Mouse (Mus musculus): ENCODE results near the gene Gm44973. TPM values are rescaled to one million over a fixed set of nuclear protein-coding genes. Genes with fewer than 3 reads are reported as not detected.
A peak's percentile ranks its signal among the peaks of the same experiment; 100 is the strongest.
"Not testable (repeated sequence)": the region's sequence is repeated elsewhere in the genome, so short reads cannot be mapped to it uniquely, and the experiment has no call there.

The Gm44973 gene
- polyA plus RNA-seq, 1 experiment from 2014 or later: 1.3 TPM

DNA sequence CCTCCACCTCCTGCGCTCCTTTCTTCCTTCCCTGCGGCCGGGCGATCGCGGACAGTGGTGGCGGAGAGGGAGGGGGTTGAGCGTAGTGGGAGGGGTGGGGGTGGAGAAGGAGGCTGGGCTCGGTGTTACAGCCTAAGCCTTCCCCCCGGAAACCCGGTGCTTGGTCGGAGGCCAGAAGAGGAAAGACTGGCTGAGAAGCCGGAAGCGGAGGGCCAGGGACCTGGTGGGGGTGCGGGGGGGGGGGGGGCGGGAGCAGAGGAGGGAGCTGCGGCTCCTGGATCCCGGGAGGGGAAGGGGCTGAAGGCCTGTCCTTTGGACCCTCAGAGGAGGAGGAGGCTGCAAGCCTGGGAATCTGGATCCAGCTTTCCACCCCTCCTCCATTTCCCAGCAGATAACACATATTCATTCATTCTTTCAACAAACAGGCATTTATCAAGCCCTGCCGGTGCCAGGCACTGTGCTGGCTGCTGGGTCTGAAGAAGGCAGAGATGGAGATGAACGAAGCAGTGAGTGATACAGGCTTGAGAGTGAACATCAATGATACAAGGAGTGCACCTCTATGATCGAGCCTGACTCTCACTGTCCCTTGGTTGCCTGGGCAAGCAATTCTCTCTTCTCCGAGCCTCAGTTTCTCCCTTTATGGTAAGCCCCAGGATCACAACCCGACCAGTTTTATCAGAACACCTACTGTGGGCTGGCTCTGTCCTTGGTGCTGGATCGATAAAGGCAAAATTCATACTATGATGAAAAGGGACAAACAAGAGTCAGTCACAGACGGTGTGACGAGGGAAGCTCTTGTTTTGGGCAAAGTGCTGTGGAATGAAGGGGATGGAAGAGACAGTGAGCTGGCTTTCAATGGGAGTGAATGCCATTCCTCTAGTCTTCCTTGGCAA is 19.0 kb upstream of the Gm44973 start, which contains the start of gene Zfp579:
Gene Zfp579, minus strand, starts transcription at position 156 of the 893 bp plus-strand sequence.
- peak; percentile 94 for DNase-seq (ENCODE audit: low spot score)
- Histone ChIP-seq H3K4me1 (peaks cover 35% of the 10 kb centered on the region), H3K27ac (replicated peaks) (peak within 1 kb of the TSS; percentile 87), H3K9me3 (peaks cover 31% of the 10 kb centered on the region), H3K4me3 (peak within 1 kb of the TSS; percentile 77), H3K36me3 (replicated peaks) (peaks cover 34% of the 10 kb centered on the region), H3K27me3 (replicated peaks; ENCODE audit: low read depth, poor library complexity, severe bottlenecking) (peaks cover 36% of the 10 kb centered on the region)
- WGBS: 5% methylated on average over 21 of the region's 26 CpGs

DNA sequence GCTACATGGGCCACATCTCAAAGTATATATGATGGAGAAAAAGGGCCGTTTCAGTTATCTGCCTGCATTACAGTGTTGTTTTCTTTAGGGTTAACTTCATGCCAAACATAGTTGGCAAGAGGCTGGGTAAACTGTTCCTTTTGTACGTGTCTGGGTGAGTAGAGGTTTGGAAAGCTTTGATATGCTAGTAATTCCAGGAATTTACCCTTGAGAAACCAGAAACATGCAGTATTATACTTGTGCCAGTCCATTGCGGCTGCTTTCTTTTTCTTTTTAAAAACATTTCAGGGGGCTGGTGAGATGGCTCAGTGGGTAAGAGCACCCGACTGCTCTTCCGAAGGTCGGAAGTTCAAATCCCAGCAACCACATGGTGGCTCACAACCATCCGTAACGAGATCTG is 18.4 kb upstream of the Gm44973 start:
- peak overlapping the region; percentile 77 for H3K4me3 ChIP-seq
- WGBS: 72% methylated on average over 8 of the region's 8 CpGs
- no peak for DNase-seq (ENCODE audit: low spot score)
- H3K36me3 ChIP-seq (replicated peaks): peaks cover 27% of the 10 kb centered on the region
- H3K27me3 ChIP-seq (replicated peaks; ENCODE audit: low read depth, poor library complexity, severe bottlenecking): peaks cover 36% of the 10 kb centered on the region
- H3K9me3 ChIP-seq: peaks cover 29% of the 10 kb centered on the region
- H3K4me1 ChIP-seq: peaks cover 35% of the 10 kb centered on the region
- no peak overlapping the region; the same call in 1 of the 2 replicates for H3K27ac ChIP-seq (replicated peaks)

DNA sequence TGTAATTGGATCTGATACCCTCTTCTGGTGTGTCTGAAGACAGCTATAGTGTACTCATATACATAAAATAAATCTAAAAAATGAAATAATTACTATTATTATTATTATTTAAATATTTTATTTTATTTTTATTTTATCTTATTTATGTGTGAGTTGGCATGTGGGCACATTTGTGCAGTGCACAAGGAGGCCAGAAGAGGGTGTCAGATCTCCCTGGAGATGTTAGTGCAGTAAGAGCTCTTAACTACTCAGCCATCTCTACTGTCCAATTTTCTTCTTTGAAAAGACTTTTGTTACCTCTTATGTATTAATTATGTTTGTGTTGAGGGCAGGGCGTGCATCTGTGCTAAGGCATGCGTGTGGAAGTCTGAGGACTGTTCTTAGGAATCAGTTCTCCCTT is 15.4 kb upstream of the Gm44973 start:
- no peak for DNase-seq (ENCODE audit: low spot score)
- peaks cover 7% of the 10 kb centered on the region for H3K27me3 ChIP-seq (replicated peaks; ENCODE audit: low read depth, poor library complexity, severe bottlenecking)

DNA sequence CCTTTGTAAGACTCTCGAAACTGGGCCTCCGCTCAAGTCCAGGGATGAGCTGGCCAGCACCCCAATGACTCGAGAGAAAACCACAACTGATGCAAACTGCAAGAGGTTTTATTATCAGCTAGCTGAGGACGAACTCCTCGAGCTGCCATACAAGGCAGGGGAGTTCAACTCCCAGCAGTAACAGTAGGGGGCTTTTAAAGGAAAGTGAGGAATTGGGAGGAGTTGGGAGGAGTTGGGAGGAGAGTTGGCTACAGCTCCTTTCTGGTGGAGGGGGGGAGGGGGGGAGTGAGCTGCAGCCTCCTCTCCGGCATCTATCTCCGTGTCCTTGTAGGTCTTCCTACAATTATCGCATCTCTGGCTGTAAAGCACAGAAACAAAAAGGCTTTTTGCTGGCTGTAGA is 12.4 kb upstream of the Gm44973 start:
- H3K9me3 ChIP-seq; H3K4me1 ChIP-seq; H3K27ac ChIP-seq (replicated peaks); H3K27me3 ChIP-seq (replicated peaks; ENCODE audit: low read depth, poor library complexity, severe bottlenecking); DNase-seq (ENCODE audit: low spot score); H3K4me3 ChIP-seq: not testable (repeated sequence)
- 64% methylated on average over 8 of the region's 8 CpGs for WGBS
- peaks cover 22% of the 10 kb centered on the region for H3K36me3 ChIP-seq (replicated peaks)

More for the DNA sequence above, 15.4 kb upstream of the Gm44973 start:
- Histone ChIP-seq H3K9me3 (peaks cover 5% of the 10 kb centered on the region; the same call in 1 of the 2 replicates), H3K27ac (replicated peaks) (no peak overlapping the region), H3K4me1 (peaks cover 19% of the 10 kb centered on the region), H3K4me3 (no peak overlapping the region), H3K36me3 (replicated peaks) (no peaks in the 10 kb centered on the region)
- WGBS: 66% methylated on average over 2 of the region's 2 CpGs

DNA sequence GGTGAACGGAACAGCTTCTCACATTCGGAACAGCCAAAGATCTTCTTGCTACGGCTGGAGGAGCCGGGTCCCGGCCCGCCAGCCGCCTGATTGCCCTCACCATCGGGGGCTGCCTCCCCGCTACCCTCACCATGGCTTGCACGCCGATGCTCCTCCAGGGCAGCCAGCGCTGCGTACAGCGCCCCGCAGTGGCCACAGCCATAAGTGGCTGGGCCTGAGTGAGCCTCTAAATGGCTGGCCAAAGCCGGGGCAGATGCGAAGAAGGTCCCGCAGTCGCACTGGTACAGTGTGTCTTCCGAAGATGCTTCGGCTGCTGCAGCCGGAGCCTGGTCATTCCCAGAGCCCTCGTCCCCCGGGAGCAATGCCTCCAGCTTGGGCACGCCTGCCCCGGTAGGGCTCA is 7.1 kb upstream of the Gm44973 start:
- WGBS: 93% methylated on average over 26 of the region's 26 CpGs
- Histone ChIP-seq H3K9me3 (peaks cover 12% of the 10 kb centered on the region; the same call in 1 of the 2 replicates), H3K4me1 (peaks cover 3% of the 10 kb centered on the region), H3K4me3 (peak overlapping the region; percentile 26; the same call in 1 of the 2 replicates), H3K27ac (replicated peaks) (no peak overlapping the region), H3K27me3 (replicated peaks; ENCODE audit: low read depth, poor library complexity, severe bottlenecking) (no peaks in the 10 kb centered on the region), H3K36me3 (replicated peaks) (peaks cover 75% of the 10 kb centered on the region)
- DNase-seq (ENCODE audit: low spot score): no peak

DNA sequence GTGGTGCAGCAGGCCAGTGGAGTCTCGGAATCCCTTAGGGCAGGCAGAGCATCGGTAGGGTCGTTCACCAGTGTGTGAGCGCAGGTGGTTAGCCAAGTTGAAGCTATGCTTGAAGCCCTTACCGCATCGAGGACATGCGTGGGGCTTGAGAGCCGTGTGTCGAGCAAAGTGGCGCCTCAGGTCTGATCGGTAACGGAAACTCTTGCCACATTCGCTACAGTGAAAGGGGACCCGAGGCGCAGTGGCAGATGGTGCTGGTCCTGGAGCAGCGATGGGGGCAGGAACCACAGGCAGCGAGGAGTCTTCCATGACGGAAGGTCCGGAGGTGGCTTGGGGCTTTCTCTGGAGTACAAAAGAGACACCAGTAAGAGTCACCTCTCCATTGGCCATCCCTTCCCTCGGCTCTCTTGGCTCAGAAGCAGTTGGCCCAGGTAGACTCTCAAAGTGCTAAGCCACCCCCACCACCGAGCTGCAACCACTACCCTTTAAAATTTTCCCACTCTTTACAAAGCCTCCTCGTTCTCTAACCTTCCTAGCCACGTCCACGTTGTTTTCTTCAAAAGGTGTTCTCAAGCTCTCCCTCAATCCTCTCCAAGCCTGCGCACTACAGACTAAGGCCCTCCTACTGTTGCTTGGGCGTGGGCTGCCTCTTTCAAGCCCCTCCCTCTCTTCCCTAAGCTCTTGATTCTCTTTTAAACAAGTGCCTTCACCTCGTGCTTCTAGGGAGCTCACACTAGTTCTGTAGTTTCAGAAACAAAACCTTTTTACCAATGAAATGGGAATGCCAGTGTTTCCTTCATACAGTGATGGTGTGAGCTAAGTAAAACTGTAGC is 2.4 kb upstream of the Gm44973 start:
- WGBS: 92% methylated on average over 27 of the region's 27 CpGs
- Histone ChIP-seq H3K27me3 (replicated peaks; ENCODE audit: low read depth, poor library complexity, severe bottlenecking) (no peaks in the 10 kb centered on the region), H3K36me3 (replicated peaks) (peaks cover 64% of the 10 kb centered on the region), H3K27ac (replicated peaks) (no peak overlapping the region), H3K9me3 (peaks cover 16% of the 10 kb centered on the region; the same call in 1 of the 2 replicates), H3K4me1 (peaks cover 11% of the 10 kb centered on the region), H3K4me3 (peak overlapping the region; percentile 76; the same call in 1 of the 2 replicates)
- DNase-seq (ENCODE audit: low spot score): no peak

DNA sequence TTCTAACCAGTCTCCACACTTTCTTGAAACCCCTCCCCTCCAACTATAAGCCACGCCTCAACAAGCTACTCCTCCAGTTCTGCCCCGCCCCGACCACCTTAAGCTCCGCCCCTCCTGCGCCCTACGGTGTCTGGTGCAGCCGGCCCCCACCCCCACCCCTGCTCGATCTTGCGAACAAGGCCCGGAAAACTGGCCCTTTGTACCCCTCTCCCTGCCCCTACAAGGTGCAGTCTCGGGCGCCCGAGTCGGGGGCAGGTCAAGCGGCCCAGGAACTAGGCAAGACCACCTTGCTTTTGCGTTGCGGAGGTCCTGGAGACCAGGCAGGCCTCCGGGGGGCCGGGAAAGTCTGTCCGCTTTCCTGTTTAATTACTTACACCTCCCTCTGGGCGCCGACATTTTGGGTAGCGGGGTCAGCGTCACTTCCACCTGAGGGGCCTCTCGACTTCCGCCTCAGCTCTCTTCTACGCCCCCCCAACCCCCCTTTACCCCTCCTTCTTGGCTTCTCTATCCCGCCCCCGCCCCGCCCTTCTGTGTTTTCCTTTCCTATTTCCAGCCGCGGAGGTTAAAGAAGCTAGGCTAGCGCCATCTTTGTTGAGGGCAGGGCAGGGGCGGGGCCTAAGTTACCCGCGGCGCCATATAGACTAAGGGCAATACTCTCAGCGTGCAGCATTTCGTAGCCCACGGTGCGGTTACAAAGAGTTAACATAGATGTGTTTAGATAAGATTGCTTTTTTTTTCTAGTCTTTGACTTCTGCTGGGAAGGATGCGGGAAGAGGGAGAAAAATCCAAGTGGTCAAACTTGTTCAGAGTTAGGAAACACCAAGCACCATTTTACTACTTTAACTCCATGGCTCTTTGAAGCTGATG is 812 bp upstream of the Gm44973 start, which contains the start of the genes Zfp524 and Fiz1:
Gene Zfp524, plus strand, starts transcription at position 165 of the 867 bp plus-strand sequence.
Gene Fiz1, minus strand, starts transcription at position 447 of the 867 bp plus-strand sequence.
- WGBS: under 1% methylated on average over 42 of the region's 42 CpGs
- peak; percentile 98 for DNase-seq (ENCODE audit: low spot score)
- no peaks in the 10 kb centered on the region for H3K27me3 ChIP-seq (replicated peaks; ENCODE audit: low read depth, poor library complexity, severe bottlenecking)
- H3K36me3 ChIP-seq (replicated peaks): peaks cover 52% of the 10 kb centered on the region
- peak within 1 kb of the TSS; percentile 76 for H3K4me3 ChIP-seq
- peaks cover 15% of the 10 kb centered on the region for H3K4me1 ChIP-seq
- H3K9me3 ChIP-seq: peaks cover 7% of the 10 kb centered on the region; the same call in 1 of the 2 replicates
- peak within 1 kb of the TSS; percentile 98 for H3K27ac ChIP-seq (replicated peaks)

DNA sequence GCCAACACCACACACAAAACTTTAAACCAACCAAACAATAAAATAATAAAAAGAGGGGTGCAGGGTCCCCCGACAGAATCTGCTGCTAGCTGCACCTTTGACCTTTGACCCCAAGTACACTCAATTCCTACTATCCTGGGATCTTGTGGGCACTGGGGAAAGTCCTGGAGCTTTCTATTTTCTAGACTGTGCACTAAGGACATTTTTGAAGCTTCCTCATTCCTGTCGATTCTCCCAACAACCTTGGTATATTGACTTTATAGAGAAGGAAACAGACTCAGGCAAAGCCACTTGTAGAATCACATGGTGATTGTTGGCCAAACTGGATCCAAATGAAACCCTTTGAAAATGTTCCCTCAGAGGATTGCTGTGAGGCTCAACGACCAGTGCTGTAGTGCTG is 761 bp downstream of the Gm44973 start:
- Histone ChIP-seq H3K27ac (replicated peaks) (peak overlapping the region; percentile 98), H3K27me3 (replicated peaks; ENCODE audit: low read depth, poor library complexity, severe bottlenecking) (no peaks in the 10 kb centered on the region)
- 67% methylated on average over 3 of the region's 3 CpGs for WGBS

DNA sequence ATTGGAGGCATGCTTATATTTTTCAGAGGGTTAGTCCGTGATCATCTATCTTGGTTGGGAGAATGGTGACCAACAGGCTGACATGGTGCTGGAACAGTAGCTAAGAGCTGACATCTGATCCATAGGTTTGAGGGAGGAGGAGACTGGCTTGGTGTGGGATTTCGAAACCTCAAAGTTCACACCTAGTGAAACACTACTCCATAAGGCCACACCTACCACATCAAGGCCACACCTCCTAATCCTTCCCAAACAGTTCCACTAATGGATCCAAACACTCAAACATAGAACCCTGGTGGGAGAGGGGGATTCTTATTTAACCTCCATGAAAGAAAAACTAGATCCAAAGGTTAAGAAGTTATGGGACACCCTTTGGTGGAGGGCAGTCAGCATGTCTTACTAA is 1.6 kb downstream of the Gm44973 start:
- peaks cover 32% of the 10 kb centered on the region for H3K36me3 ChIP-seq (replicated peaks)
- no peaks in the 10 kb centered on the region for H3K27me3 ChIP-seq (replicated peaks; ENCODE audit: low read depth, poor library complexity, severe bottlenecking)
- H3K9me3 ChIP-seq: peaks cover 7% of the 10 kb centered on the region; the same call in 1 of the 2 replicates
- peaks cover 28% of the 10 kb centered on the region for H3K4me1 ChIP-seq
- no peak overlapping the region for H3K4me3 ChIP-seq
- no peak for DNase-seq (ENCODE audit: low spot score)
- 96% methylated on average over 2 of the region's 2 CpGs for WGBS
- H3K27ac ChIP-seq (replicated peaks): no peak overlapping the region

More for the DNA sequence above, 761 bp downstream of the Gm44973 start:
- peaks cover 7% of the 10 kb centered on the region; the same call in 1 of the 2 replicates for H3K9me3 ChIP-seq
- H3K4me1 ChIP-seq: peaks cover 19% of the 10 kb centered on the region
- peaks cover 36% of the 10 kb centered on the region for H3K36me3 ChIP-seq (replicated peaks)
- DNase-seq (ENCODE audit: low spot score): no peak
- peak overlapping the region; percentile 76 for H3K4me3 ChIP-seq

DNA sequence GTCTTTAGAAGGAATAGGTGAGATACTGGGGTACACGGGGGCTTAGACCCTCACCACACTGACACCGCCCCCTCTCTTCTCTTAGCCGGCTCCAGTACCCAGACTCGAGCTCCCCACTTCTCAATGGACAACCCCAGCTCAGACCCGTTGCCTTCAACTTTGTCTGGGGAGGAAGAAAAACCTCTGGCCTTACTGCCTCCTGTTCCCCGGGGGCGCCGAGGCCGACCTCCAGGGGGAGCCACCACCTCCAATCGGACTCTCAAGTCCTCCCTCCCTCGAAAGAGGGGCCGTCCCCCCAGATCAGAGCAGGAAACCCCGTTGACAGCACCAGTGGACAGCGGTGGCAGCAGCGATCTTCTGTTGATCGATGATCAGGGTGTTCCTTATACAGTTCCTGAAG is 2.1 kb downstream of the Gm44973 start:
- Histone ChIP-seq H3K36me3 (replicated peaks) (peaks cover 32% of the 10 kb centered on the region), H3K9me3 (peaks cover 7% of the 10 kb centered on the region; the same call in 1 of the 2 replicates), H3K4me3 (no peak overlapping the region), H3K4me1 (peaks cover 32% of the 10 kb centered on the region), H3K27ac (replicated peaks) (no peak overlapping the region), H3K27me3 (replicated peaks; ENCODE audit: low read depth, poor library complexity, severe bottlenecking) (no peaks in the 10 kb centered on the region)
- no peak for DNase-seq (ENCODE audit: low spot score)
- 92% methylated on average over 16 of the region's 16 CpGs for WGBS

DNA sequence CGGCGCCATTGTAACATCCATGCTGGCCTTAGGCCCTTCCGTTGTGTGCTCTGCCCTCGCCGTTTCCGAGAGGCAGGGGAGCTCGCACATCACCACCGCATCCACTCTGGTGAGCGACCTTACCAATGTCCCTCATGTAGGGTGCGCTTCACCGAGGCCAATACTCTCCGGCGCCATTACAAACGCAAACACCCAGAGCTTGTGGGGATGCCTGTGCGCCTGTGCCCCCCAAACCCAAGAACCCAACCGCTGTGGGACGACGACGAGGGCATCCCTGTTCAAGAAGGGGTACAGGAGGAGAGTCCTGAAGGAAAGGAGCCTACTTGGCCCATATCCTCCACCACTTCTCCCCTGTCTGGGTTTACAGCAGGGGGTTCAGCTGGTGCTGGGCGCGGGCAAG is 2.6 kb downstream of the Gm44973 start:
- WGBS: 95% methylated on average over 21 of the region's 21 CpGs
- H3K36me3 ChIP-seq (replicated peaks): peaks cover 32% of the 10 kb centered on the region
- H3K27ac ChIP-seq (replicated peaks): no peak overlapping the region
- peaks cover 7% of the 10 kb centered on the region; the same call in 1 of the 2 replicates for H3K9me3 ChIP-seq
- H3K27me3 ChIP-seq (replicated peaks; ENCODE audit: low read depth, poor library complexity, severe bottlenecking): no peaks in the 10 kb centered on the region
- H3K4me1 ChIP-seq: peaks cover 33% of the 10 kb centered on the region
- DNase-seq (ENCODE audit: low spot score): no peak
- H3K4me3 ChIP-seq: no peak overlapping the region; the same call in 1 of the 2 replicates
